Mouse (Mus musculus) embryonic facial prominence, embryonic 13.5 days (tissue): ENCODE results near the gene Lpcat4. TPM values are rescaled to one million over a fixed set of nuclear protein-coding genes. Genes with fewer than 3 reads are reported as not detected.

Experiments used
- ATAC-seq: fragments of 200-750 bp; cut with Nextera tagmentation; 2 replicates; pipeline ENCODE4 v1.8.0; 2017; ENCODE audit warnings: low read depth; ENCODE audit not compliant: insufficient number of reproducible peaks, insufficient read depth, low FRiP score, low TSS enrichment
- H3K27ac ChIP-seq: fragments of 300-500 bp; sonication (generic); 2 replicates; pipeline ENCODE4 v1.5.1; 2015; ENCODE audit warnings: moderate library complexity, mild to moderate bottlenecking, inconsistent platforms
- H3K27me3 ChIP-seq: fragments of 300-500 bp; sonication (generic); 2 replicates; pipeline ENCODE4 v1.6.1; 2015; ENCODE audit warnings: mild to moderate bottlenecking, inconsistent platforms
- H3K36me3 ChIP-seq: fragments of 300-500 bp; sonication (generic); 2 replicates; pipeline ENCODE4 v1.6.1; 2015; ENCODE audit warnings: mild to moderate bottlenecking, inconsistent platforms
- H3K4me1 ChIP-seq: fragments of 300-500 bp; sonication (generic); 2 replicates; pipeline ENCODE4 v1.6.1; 2015; ENCODE audit warnings: inconsistent platforms
- H3K4me2 ChIP-seq: fragments of 300-500 bp; sonication (generic); 2 replicates; pipeline ENCODE4 v1.6.1; 2015; ENCODE audit warnings: moderate library complexity, mild to moderate bottlenecking, inconsistent platforms
- H3K4me3 ChIP-seq: fragments of 300-500 bp; sonication (generic); 2 replicates; pipeline ENCODE4 v1.5.1; 2015; ENCODE audit warnings: mild to moderate bottlenecking, inconsistent platforms
- H3K9ac ChIP-seq: fragments of 300-500 bp; sonication (generic); 2 replicates; pipeline ENCODE4 v1.6.1; 2015; ENCODE audit warnings: mild to moderate bottlenecking, inconsistent platforms
- H3K9me3 ChIP-seq: fragments of 300-500 bp; sonication (generic); 2 replicates; pipeline ENCODE4 v1.6.1; 2016; ENCODE audit warnings: inconsistent platforms
- WGBS: fragments of 180-500 bp; shearing (Covaris S2); methylation state at CpG from one replicate; pipeline ENCODE4 v1.1.7; 2015; ENCODE audit warnings: mixed read lengths; 5-methylcytosine and 5-hydroxymethylcytosine counted together
- polyA plus RNA-seq: library from polyadenylated mRNA; unstranded; fragments of >200 nt; fragmentation: Nextera tagmentation; extraction: Ambion mirVana; gene quantifications from 2 replicates; pipeline ENCODE4 v1.2.1, GENCODE M21; 2015

Lpcat4 gene
- 15.3 and 15.4 TPM in 2 replicates for polyA plus RNA-seq

GRCm38 (mm10) chr2:112239212-112239934 lies at the start of gene Lpcat4:
Lpcat4 (plus strand) TSS chr2:112239468.
- H3K36me3 ChIP-seq, result peaks cover 4% of the 10 kb centered on the region

DNA sequence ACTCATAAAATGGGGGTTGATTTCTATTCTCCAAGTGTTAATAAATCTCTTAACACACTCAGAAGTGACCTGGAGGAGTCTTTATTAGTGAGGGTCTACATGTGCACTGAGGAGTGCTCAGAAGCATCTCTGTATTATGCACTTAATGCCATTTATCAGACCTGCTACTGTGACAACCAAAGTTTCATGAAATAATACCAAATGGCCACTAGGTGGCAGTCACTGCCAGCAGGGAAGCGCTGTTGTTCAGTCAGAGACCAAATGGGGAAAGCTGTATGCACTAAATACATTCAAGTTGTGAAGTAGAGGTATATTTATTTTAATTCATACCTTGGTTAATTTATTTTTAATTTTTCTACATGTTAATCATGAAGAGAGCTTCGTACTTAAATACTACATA lies 42.4 kb upstream of the Lpcat4 start:
- Histone ChIP-seq H3K4me1 (no peaks in the 10 kb centered on the region), H3K9me3 (no peaks in the 10 kb centered on the region), H3K36me3 (no peaks in the 10 kb centered on the region), H3K4me2 (no peak overlapping the region), H3K27me3 (no peaks in the 10 kb centered on the region), H3K9ac (no peak overlapping the region), H3K4me3 (no peak overlapping the region), H3K27ac (no peak overlapping the region)
- 1% methylated on average over 2 of the region's 2 CpGs for WGBS
- no peak for ATAC-seq

More at GRCm38 (mm10) chr2:112239212-112239934, at the start of gene Lpcat4:
- peak within 1 kb of the TSS; percentile 83 for H3K9ac ChIP-seq
- no peaks in the 10 kb centered on the region for H3K27me3 ChIP-seq
- under 1% methylated on average over 86 of the region's 94 CpGs for WGBS
- H3K4me1 ChIP-seq, result peaks cover 14% of the 10 kb centered on the region; the same call in 1 of the 2 replicates
- peak within 1 kb of the TSS; percentile 89 for H3K4me2 ChIP-seq
- ATAC-seq, result peak; percentile 83
- H3K27ac ChIP-seq, result peak within 1 kb of the TSS; percentile 96
- H3K4me3 ChIP-seq, result peak within 1 kb of the TSS; percentile 80
- H3K9me3 ChIP-seq, result no peaks in the 10 kb centered on the region

GRCm38 (mm10) chr2:112203056-112203455 lies 36.2 kb upstream of the Lpcat4 start:
- H3K36me3 ChIP-seq, result no peaks in the 10 kb centered on the region
- no peaks in the 10 kb centered on the region for H3K27me3 ChIP-seq
- no peak overlapping the region for H3K9ac ChIP-seq
- H3K4me3 ChIP-seq, result no peak overlapping the region
- H3K9me3 ChIP-seq, result no peaks in the 10 kb centered on the region
- ATAC-seq, result 0 out of 2 replicates have a peak, but pooled peaks have one; percentile 52
- H3K4me2 ChIP-seq, result no peak overlapping the region
- WGBS, result 45% methylated on average over 6 of the region's 6 CpGs
- H3K27ac ChIP-seq, result no peak overlapping the region
- H3K4me1 ChIP-seq, result no peaks in the 10 kb centered on the region

- 76% methylated on average over 6 of the region's 6 CpGs for WGBS
- H3K9me3 ChIP-seq, result no peaks in the 10 kb centered on the region
- no peaks in the 10 kb centered on the region for H3K36me3 ChIP-seq
- no peak overlapping the region for H3K9ac ChIP-seq
- H3K4me2 ChIP-seq, result no peak overlapping the region
- ATAC-seq, result no peak
- no peak overlapping the region for H3K4me3 ChIP-seq
- no peaks in the 10 kb centered on the region for H3K27me3 ChIP-seq
- H3K4me1 ChIP-seq, result no peaks in the 10 kb centered on the region
- no peak overlapping the region for H3K27ac ChIP-seq
These were observed 29.1 kb upstream of the Lpcat4 start for GRCm38 (mm10) chr2:112210142-112210541.

- no peak for ATAC-seq
- Histone ChIP-seq H3K4me3 (no peak overlapping the region), H3K27me3 (no peaks in the 10 kb centered on the region), H3K9ac (no peak overlapping the region), H3K4me2 (no peak overlapping the region), H3K9me3 (no peaks in the 10 kb centered on the region), H3K36me3 (no peaks in the 10 kb centered on the region), H3K27ac (no peak overlapping the region), H3K4me1 (no peaks in the 10 kb centered on the region)
- WGBS, result 88% methylated on average over 2 of the region's 2 CpGs
These were observed 28.6 kb upstream of the Lpcat4 start for GRCm38 (mm10) chr2:112210699-112211098.

DNA sequence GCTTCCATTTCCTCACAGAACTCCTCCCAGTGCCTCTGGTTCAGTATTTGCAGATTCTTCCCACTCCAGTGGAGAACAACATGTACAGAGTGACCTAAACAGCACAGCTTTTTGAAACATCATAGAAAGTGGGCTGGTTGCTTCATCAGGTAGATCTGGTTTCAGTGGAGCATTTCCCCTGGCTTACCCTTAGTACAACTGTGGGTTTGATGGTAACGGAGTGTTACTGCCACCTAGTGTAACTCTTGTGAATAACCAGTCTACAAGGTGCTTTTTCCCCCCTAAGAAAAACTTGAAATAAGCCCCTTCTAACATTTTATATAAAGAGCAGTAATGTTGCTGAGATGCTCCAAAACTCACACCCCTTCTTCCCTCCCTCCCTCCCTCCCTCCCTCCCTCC lies 23.3 kb upstream of the Lpcat4 start:
- 7% methylated on average over 1 of the region's 1 CpGs for WGBS
- no peak overlapping the region for H3K4me3 ChIP-seq

GRCm38 (mm10) chr2:112217614-112218013 lies 21.7 kb upstream of the Lpcat4 start:
- no peak for ATAC-seq
- Histone ChIP-seq H3K27ac (no peak overlapping the region), H3K36me3 (no peaks in the 10 kb centered on the region), H3K4me1 (no peaks in the 10 kb centered on the region), H3K9ac (no peak overlapping the region), H3K4me3 (no peak overlapping the region), H3K9me3 (no peaks in the 10 kb centered on the region), H3K4me2 (no peak overlapping the region), H3K27me3 (no peaks in the 10 kb centered on the region)
- WGBS, result 77% methylated on average over 6 of the region's 6 CpGs

More for the DNA sequence above, 23.3 kb upstream of the Lpcat4 start:
- Histone ChIP-seq H3K4me2 (no peak overlapping the region), H3K27ac (no peak overlapping the region), H3K9ac (no peak overlapping the region), H3K9me3 (no peaks in the 10 kb centered on the region), H3K27me3 (no peaks in the 10 kb centered on the region), H3K4me1 (no peaks in the 10 kb centered on the region), H3K36me3 (no peaks in the 10 kb centered on the region)
- no peak for ATAC-seq

DNA sequence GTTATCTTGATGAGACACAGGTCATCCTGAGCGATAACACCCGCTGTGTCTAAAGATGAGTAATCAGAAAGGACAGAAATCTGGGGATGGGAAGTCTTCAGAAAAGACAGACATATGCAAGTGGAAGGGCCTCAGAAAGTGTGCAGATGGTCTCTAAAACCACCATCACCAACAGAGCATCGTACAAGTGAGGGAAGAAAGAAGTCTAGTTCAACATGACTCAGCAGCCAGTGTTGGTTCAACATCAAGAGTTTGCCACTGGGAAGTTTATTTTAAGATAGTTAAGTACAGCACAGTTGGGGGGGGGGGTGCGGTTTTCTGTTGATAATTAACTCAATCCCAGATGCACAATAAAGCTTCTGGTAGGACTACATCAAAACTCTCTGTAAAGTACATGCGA lies 18.4 kb upstream of the Lpcat4 start:
- no peak for ATAC-seq
- Histone ChIP-seq H3K4me3 (no peak overlapping the region), H3K9me3 (no peaks in the 10 kb centered on the region), H3K27me3 (no peaks in the 10 kb centered on the region), H3K9ac (no peak overlapping the region), H3K4me1 (no peaks in the 10 kb centered on the region), H3K27ac (no peak overlapping the region), H3K4me2 (no peak overlapping the region), H3K36me3 (no peaks in the 10 kb centered on the region)
- 87% methylated on average over 5 of the region's 5 CpGs for WGBS

DNA sequence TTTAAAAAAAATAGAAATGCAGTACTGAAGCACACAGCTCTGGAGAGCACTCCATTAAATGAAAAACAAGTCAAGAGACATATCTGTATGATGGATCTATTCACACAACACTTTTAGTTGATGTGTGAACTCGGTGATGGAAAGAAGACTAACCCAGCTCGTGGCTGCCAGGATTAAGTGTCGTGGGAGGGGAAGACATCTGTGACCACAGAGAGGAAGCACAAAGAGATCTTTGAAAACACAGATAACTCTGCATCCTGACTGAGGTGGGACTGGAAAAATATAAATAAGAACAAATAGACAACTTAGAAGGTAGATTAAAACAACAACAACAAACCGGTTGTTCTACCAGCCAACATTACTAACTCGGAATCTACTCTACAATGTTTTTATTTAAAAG lies 16.7 kb upstream of the Lpcat4 start:
- no peak for ATAC-seq

DNA sequence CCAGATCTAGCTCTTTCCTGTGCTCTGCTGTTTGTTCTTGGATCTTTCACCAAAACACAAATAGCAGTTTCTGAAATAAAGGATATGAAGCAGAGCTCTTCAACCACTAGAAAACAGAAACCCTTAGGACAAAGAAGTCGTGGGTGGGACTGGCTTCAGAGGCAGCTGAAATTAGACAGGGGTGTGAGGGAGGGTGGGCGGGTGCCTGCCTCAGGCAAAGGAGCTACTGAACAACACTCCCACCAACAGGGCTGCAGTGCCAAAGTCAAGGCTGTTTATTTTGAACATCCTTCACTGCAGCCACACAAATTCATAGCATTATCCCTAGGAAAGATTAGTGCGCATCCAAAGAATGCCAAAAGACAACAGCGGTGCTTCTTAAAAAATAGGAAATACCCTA lies 14.9 kb upstream of the Lpcat4 start:
- H3K9me3 ChIP-seq, result no peaks in the 10 kb centered on the region
- 50% methylated on average over 4 of the region's 4 CpGs for WGBS
- no peak overlapping the region for H3K4me3 ChIP-seq
- H3K27ac ChIP-seq, result no peak overlapping the region
- H3K4me1 ChIP-seq, result no peaks in the 10 kb centered on the region
- H3K4me2 ChIP-seq, result no peak overlapping the region
- no peak for ATAC-seq
- H3K9ac ChIP-seq, result no peak overlapping the region
- H3K27me3 ChIP-seq, result no peaks in the 10 kb centered on the region
- H3K36me3 ChIP-seq, result no peaks in the 10 kb centered on the region

More for the DNA sequence above, 16.7 kb upstream of the Lpcat4 start:
- H3K4me3 ChIP-seq, result no peak overlapping the region
- no peak overlapping the region for H3K9ac ChIP-seq
- H3K36me3 ChIP-seq, result no peaks in the 10 kb centered on the region
- no peaks in the 10 kb centered on the region for H3K27me3 ChIP-seq
- no peaks in the 10 kb centered on the region for H3K4me1 ChIP-seq
- H3K27ac ChIP-seq, result no peak overlapping the region
- no peak overlapping the region for H3K4me2 ChIP-seq
- 73% methylated on average over 5 of the region's 5 CpGs for WGBS
- H3K9me3 ChIP-seq, result no peaks in the 10 kb centered on the region

- Histone ChIP-seq H3K27me3 (no peaks in the 10 kb centered on the region), H3K36me3 (no peaks in the 10 kb centered on the region), H3K4me3 (no peak overlapping the region), H3K4me2 (no peak overlapping the region), H3K4me1 (no peaks in the 10 kb centered on the region), H3K9me3 (no peaks in the 10 kb centered on the region), H3K9ac (no peak overlapping the region), H3K27ac (no peak overlapping the region)
- 83% methylated on average over 1 of the region's 1 CpGs for WGBS
- no peak for ATAC-seq
These were observed 6.6 kb upstream of the Lpcat4 start for GRCm38 (mm10) chr2:112232623-112233022.

GRCm38 (mm10) chr2:112236620-112237019 lies 2.6 kb upstream of the Lpcat4 start:
- ATAC-seq, result no peak
- Histone ChIP-seq H3K4me3 (no peak overlapping the region), H3K27ac (no peak overlapping the region), H3K4me2 (no peak overlapping the region), H3K9ac (no peak overlapping the region), H3K4me1 (peaks cover 12% of the 10 kb centered on the region; the same call in 1 of the 2 replicates), H3K9me3 (no peaks in the 10 kb centered on the region), H3K27me3 (no peaks in the 10 kb centered on the region), H3K36me3 (no peaks in the 10 kb centered on the region)
- 78% methylated on average over 2 of the region's 2 CpGs for WGBS
